Mouse (Mus musculus) adrenal gland, postnatal 4 days (tissue): ENCODE results near the gene Kif1c. TPM values are rescaled to one million over a fixed set of nuclear protein-coding genes. Genes with fewer than 3 reads are reported as not detected.

Experiments used
- microRNA-seq: library from miRNA; unstranded; fragments of <30 nt; microRNA quantifications from one replicate; pipeline ENCODE4 v1.2.0, GENCODE M21; 2021
- total RNA-seq, 2 experiments: library from RNA; stranded (reverse); gene quantifications; 2 replicates each; pipeline ENCODE4 v1.2.3; 2021

Kif1c gene
- total RNA-seq, 2 experiments from 2014 or later = 135 to 149 TPM

Small RNAs within 50 kb of the gene (microRNA-seq; reads per million reads assigned to microRNA genes)
- gene Gm22760 (not detected), gene Mir6925 (not detected)

Other genes starting within 250 kb of the Kif1c start
- 10 to 100 TPM; 17.3 to 18.6 TPM for gene Med11, start 248.6 kb upstream of the Kif1c start, total RNA-seq
- 1 to 10 TPM; 2.2 to 2.3 TPM for gene Zmynd15, start 241.1 kb upstream of the Kif1c start, total RNA-seq
- 1 to 10 TPM; 5.8 to 7.4 TPM for gene Cxcl16, start 240.6 kb upstream of the Kif1c start, total RNA-seq
- 1 to 10 TPM; 1.3 TPM for gene Tm4sf5, start 195.3 kb upstream of the Kif1c start, total RNA-seq
- gene Vmo1, start 185.9 kb upstream of the Kif1c start, total RNA-seq = under 1 TPM; 0.51 to 0.64 TPM
- gene Gltpd2, start 181.4 kb upstream of the Kif1c start, total RNA-seq = 1 to 10 TPM in 1 of 2 experiments, not detected in 1; 5.0 TPM
- 100 to 1,000 TPM; 289 to 310 TPM for gene Psmb6, start 175.2 kb upstream of the Kif1c start, total RNA-seq
- not detected for gene Gm40193, start 167.6 kb upstream of the Kif1c start, total RNA-seq
- gene Pld2, start 160.5 kb upstream of the Kif1c start, total RNA-seq = 10 to 100 TPM; 11.8 to 15.4 TPM
- 10 to 100 TPM; 67.7 to 67.8 TPM for gene Mink1, start 137.7 kb upstream of the Kif1c start, total RNA-seq
- gene 4930544D05Rik, start 84.7 kb upstream of the Kif1c start, total RNA-seq = not detected
- gene Chrne, start 81.3 kb upstream of the Kif1c start, total RNA-seq = under 1 TPM in 1 of 2 experiments, not detected in 1; 0.36 TPM
- 1 to 10 TPM in 1 of 2 experiments, under 1 TPM in 1; 0.28 to 1.2 TPM for gene Gp1ba, start 61.4 kb upstream of the Kif1c start, total RNA-seq
- 100 to 1,000 TPM; 100 to 106 TPM for gene Rnf167, start 53.3 kb upstream of the Kif1c start, total RNA-seq
- 100 to 1,000 TPM; 153 TPM for gene Slc25a11, start 53.1 kb upstream of the Kif1c start, total RNA-seq
- 100 to 1,000 TPM; 804 to 830 TPM for gene Pfn1, start 45.9 kb upstream of the Kif1c start, total RNA-seq
- gene Eno3, start 43.3 kb upstream of the Kif1c start, total RNA-seq = 100 to 1,000 TPM in 1 of 2 experiments, 10 to 100 TPM in 1; 72.6 to 112 TPM
- 10 to 100 TPM; 82.0 to 87.2 TPM for gene Spag7, start 31.1 kb upstream of the Kif1c start, total RNA-seq
- gene Camta2, start 12.4 kb upstream of the Kif1c start, total RNA-seq = 10 to 100 TPM; 36.2 to 37.8 TPM
- gene Inca1, start 393 bp upstream of the Kif1c start, total RNA-seq = 10 to 100 TPM in 1 of 2 experiments, 1 to 10 TPM in 1; 7.0 to 10.2 TPM
- gene Zfp3, start 63.7 kb downstream of the Kif1c start, total RNA-seq = 10 to 100 TPM; 12.9 to 13.2 TPM
- gene Scimp, start 112.0 kb downstream of the Kif1c start, total RNA-seq = under 1 TPM; 0.48 to 0.68 TPM
- 10 to 100 TPM; 95.2 to 96.0 TPM for gene Rabep1, start 144.2 kb downstream of the Kif1c start, total RNA-seq